Mouse (Mus musculus): ENCODE measurements around the gene Sypl. TPM values are rescaled to one million over a fixed set of nuclear protein-coding genes. Genes with fewer than 3 reads are reported as not detected.

The Sypl gene
- polyA plus RNA-seq, 1 experiment from 2014 or later: 105 TPM

DNA sequence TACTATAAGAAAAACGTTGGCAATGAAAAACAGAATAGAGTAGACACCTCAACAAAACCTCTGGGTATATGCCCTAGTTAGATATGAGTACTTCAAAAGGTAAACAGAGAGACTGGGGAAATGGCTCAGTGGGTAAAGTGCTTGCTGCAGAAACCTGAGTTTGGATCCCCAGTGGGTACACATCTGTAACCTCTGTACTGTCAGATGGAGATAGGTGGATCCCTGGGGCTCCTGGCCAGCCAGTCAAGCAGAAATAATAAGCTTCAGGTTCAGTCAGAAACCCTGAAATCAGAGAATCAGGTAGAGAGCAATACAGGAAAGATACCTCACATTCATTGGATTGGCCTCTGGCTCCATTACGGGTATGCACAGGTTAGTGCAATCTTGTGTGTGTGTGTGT is 3.5 kb downstream of the Sypl start:
- Histone ChIP-seq H3K27me3 (ENCODE audit: control insufficient read depth, insufficient read depth, low read length) (no peaks in the 10 kb centered on the region), H3K36me3 (ENCODE audit: control insufficient read depth, insufficient read depth, low read length) (no peaks in the 10 kb centered on the region), H3K9ac (ENCODE audit: low read length) (no peak overlapping the region), H3K9me3 (ENCODE audit: control insufficient read depth, low read length) (no peaks in the 10 kb centered on the region), H3K27ac (replicated peaks in 1 of 2; ENCODE audit: control insufficient read depth in 1 of 2, insufficient read depth in 1 of 2, low read depth in 2 of 2, low read length in 2 of 2) (no peak overlapping the region), H3K4me1 (ENCODE audit: control insufficient read depth in 2 of 2, insufficient read depth in 2 of 2, low read length in 2 of 2) (peaks cover 1 to 47% of the 10 kb centered on the region in 2 experiments; a peak in 3 of 4 replicates), H3K4me3 (ENCODE audit: control insufficient read depth in 1 of 2, insufficient read depth in 1 of 2, low read depth in 1 of 2, low read length in 2 of 2) (no peak overlapping the region), H3K4me2 (ENCODE audit: low read length) (no peak overlapping the region)
- ATAC-seq (ENCODE audit: insufficient number of reproducible peaks, insufficient read depth, low FRiP score, low read depth): no peak
- 66% methylated on average over 2 of the region's 2 CpGs for WGBS

DNA sequence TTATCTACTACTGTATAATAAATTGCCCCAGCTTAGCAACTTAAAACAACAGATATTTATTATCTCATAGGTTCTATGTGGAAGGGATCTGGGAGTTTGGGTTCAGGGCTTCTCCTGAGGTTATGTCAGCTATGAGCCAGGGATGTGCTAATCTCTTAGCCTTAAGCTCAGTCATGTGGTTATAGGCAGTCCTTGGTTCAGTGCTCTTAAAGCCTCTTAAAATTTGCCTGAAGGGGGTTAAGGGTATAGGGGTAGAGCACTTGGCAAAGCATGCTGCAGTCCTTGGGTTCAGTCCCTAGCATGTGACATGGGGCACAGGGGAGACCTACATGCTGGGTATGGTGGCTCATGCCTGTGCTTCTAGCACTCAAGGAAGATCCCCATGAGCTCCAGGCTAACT is 8.4 kb downstream of the Sypl start:
- Histone ChIP-seq H3K4me2 (ENCODE audit: low read length) (no peak overlapping the region), H3K36me3 (ENCODE audit: control insufficient read depth, insufficient read depth, low read length) (peaks cover 9% of the 10 kb centered on the region), H3K4me3 (ENCODE audit: control insufficient read depth in 1 of 2, insufficient read depth in 1 of 2, low read depth in 1 of 2, low read length in 2 of 2) (no peak overlapping the region), H3K9ac (ENCODE audit: low read length) (no peak overlapping the region), H3K4me1 (ENCODE audit: control insufficient read depth in 2 of 2, insufficient read depth in 2 of 2, low read length in 2 of 2) (peaks cover 3 to 30% of the 10 kb centered on the region in 2 experiments; a peak in 3 of 4 replicates), H3K27me3 (ENCODE audit: control insufficient read depth, insufficient read depth, low read length) (no peaks in the 10 kb centered on the region), H3K27ac (replicated peaks in 1 of 2; ENCODE audit: control insufficient read depth in 1 of 2, insufficient read depth in 1 of 2, low read depth in 2 of 2, low read length in 2 of 2) (no peak overlapping the region), H3K9me3 (ENCODE audit: control insufficient read depth, low read length) (no peaks in the 10 kb centered on the region)
- no peak for ATAC-seq (ENCODE audit: insufficient number of reproducible peaks, insufficient read depth, low FRiP score, low read depth)

DNA sequence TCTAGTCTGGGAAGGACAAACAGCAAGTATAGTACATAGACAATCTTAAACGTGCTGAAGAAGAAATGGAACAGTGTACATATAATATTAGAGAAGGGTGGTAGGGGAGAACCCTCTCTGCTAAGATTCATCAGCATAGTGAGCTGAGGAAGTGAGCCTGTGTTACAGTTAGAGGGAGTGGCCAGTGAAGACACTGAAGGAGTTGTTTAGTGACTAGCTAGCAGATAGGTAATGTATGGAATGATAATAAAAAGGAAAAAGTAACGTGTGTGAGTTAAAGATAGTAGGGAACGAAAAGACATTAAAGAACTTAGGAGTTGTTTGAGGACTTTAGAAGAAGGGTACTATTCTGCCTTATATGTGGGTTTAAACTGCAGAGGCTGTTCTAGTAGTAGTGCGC is 10.2 kb downstream of the Sypl start:
- H3K36me3 ChIP-seq (ENCODE audit: control insufficient read depth, insufficient read depth, low read length): peaks cover 20% of the 10 kb centered on the region
- 71% methylated on average over 4 of the region's 4 CpGs for WGBS
- no peaks in the 10 kb centered on the region for H3K27me3 ChIP-seq (ENCODE audit: control insufficient read depth, insufficient read depth, low read length)
- H3K27ac ChIP-seq (replicated peaks in 1 of 2; ENCODE audit: control insufficient read depth in 1 of 2, insufficient read depth in 1 of 2, low read depth in 2 of 2, low read length in 2 of 2): no peak overlapping the region
- H3K4me3 ChIP-seq (ENCODE audit: control insufficient read depth in 1 of 2, insufficient read depth in 1 of 2, low read depth in 1 of 2, low read length in 2 of 2): no peak overlapping the region
- no peak overlapping the region for H3K9ac ChIP-seq (ENCODE audit: low read length)
- H3K4me1 ChIP-seq (ENCODE audit: control insufficient read depth in 2 of 2, insufficient read depth in 2 of 2, low read length in 2 of 2): peaks cover 3 to 25% of the 10 kb centered on the region in 2 experiments; a peak in 3 of 4 replicates
- ATAC-seq (ENCODE audit: insufficient number of reproducible peaks, insufficient read depth, low FRiP score, low read depth): no peak
- H3K4me2 ChIP-seq (ENCODE audit: low read length): no peak overlapping the region
- H3K9me3 ChIP-seq (ENCODE audit: control insufficient read depth, low read length): no peaks in the 10 kb centered on the region

DNA sequence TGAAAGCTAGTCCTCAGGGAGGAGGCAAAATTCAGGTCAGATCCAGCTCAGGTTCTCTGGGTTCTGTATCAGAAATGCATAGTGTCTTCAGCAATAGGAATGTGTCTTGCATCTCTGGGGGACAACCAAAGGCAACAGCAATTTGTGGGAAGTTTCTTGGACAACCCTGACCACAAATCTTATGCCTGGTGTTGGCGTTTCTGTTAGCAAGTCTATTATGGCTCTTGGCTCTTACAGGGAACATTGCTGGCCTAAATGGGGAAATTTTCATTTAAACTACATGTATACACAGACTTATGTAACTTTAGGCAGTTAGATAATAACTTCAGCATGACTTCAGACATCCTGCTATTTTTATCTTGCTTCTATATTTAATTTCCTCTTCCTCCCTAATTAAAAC is 18.6 kb downstream of the Sypl start:
- peaks cover 63% of the 10 kb centered on the region for H3K36me3 ChIP-seq (ENCODE audit: control insufficient read depth, insufficient read depth, low read length)

DNA sequence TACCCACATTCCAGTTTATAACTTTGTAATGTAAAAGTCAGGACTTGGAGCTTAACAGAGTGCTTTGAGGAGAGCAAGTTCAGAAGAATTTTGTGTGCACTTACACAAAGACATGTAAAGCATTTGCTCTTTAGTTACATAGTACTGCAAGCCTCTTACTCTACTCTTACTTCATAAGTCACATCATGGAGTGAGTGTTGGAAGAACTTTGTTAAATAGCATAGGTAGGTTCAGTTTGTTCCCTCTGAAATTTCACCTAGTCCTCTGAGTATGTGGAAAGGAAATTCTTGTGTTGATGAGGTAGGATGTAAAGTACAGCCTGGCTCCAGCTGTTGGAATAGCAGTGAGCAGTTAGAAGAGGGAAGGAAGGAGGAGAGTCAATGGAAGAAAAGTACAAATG is 21.2 kb downstream of the Sypl start:
- H3K27ac ChIP-seq (replicated peaks in 1 of 2; ENCODE audit: control insufficient read depth in 1 of 2, insufficient read depth in 1 of 2, low read depth in 2 of 2, low read length in 2 of 2): no peak overlapping the region
- H3K27me3 ChIP-seq (ENCODE audit: control insufficient read depth, insufficient read depth, low read length): no peaks in the 10 kb centered on the region
- 0 out of 4 replicates have a peak, but pooled peaks cover 0 to 4% of the 10 kb centered on the region in 2 experiments for H3K4me1 ChIP-seq (ENCODE audit: control insufficient read depth in 2 of 2, insufficient read depth in 2 of 2, low read length in 2 of 2)
- no peak overlapping the region for H3K4me3 ChIP-seq (ENCODE audit: control insufficient read depth in 1 of 2, insufficient read depth in 1 of 2, low read depth in 1 of 2, low read length in 2 of 2)
- ATAC-seq (ENCODE audit: insufficient number of reproducible peaks, insufficient read depth, low FRiP score, low read depth): no peak
- H3K36me3 ChIP-seq (ENCODE audit: control insufficient read depth, insufficient read depth, low read length): peaks cover 50% of the 10 kb centered on the region
- H3K4me2 ChIP-seq (ENCODE audit: low read length): no peak overlapping the region
- H3K9ac ChIP-seq (ENCODE audit: low read length): no peak overlapping the region
- no peaks in the 10 kb centered on the region for H3K9me3 ChIP-seq (ENCODE audit: control insufficient read depth, low read length)

More for the DNA sequence above, 18.6 kb downstream of the Sypl start:
- no peaks in the 10 kb centered on the region for H3K9me3 ChIP-seq (ENCODE audit: control insufficient read depth, low read length)
- ATAC-seq (ENCODE audit: insufficient number of reproducible peaks, insufficient read depth, low FRiP score, low read depth): no peak
- 0 out of 4 replicates have a peak, but pooled peaks cover 0 to 4% of the 10 kb centered on the region in 2 experiments for H3K4me1 ChIP-seq (ENCODE audit: control insufficient read depth in 2 of 2, insufficient read depth in 2 of 2, low read length in 2 of 2)
- no peaks in the 10 kb centered on the region for H3K27me3 ChIP-seq (ENCODE audit: control insufficient read depth, insufficient read depth, low read length)
- 96% methylated on average over 1 of the region's 1 CpGs for WGBS
- H3K4me3 ChIP-seq (ENCODE audit: control insufficient read depth in 1 of 2, insufficient read depth in 1 of 2, low read depth in 1 of 2, low read length in 2 of 2): no peak overlapping the region
- H3K27ac ChIP-seq (replicated peaks in 1 of 2; ENCODE audit: control insufficient read depth in 1 of 2, insufficient read depth in 1 of 2, low read depth in 2 of 2, low read length in 2 of 2): no peak overlapping the region
- no peak overlapping the region for H3K9ac ChIP-seq (ENCODE audit: low read length)
- H3K4me2 ChIP-seq (ENCODE audit: low read length): no peak overlapping the region

DNA sequence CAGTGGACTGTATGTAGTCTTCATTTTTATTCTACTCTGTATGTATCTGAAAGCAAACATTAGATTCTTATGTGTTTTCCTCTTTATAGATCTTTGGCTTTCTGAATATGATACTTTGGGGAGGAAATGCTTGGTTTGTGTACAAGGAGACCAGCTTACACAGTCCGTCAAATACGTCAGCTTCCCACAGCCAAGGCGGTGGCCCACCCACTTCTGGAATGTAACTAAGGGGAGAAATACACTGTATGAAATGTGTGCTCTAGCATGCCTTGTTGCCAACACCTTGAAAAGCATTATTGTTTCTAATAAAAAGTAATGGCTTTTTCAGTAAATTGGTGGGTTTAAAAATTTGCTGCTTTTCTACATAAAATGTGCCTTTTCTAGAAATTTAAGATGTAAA is 21.8 kb downstream of the Sypl start:
- no peak overlapping the region for H3K9ac ChIP-seq (ENCODE audit: low read length)
- no peak overlapping the region for H3K4me3 ChIP-seq (ENCODE audit: control insufficient read depth in 1 of 2, insufficient read depth in 1 of 2, low read depth in 1 of 2, low read length in 2 of 2)
- H3K36me3 ChIP-seq (ENCODE audit: control insufficient read depth, insufficient read depth, low read length): peaks cover 45% of the 10 kb centered on the region
- H3K4me2 ChIP-seq (ENCODE audit: low read length): no peak overlapping the region
- WGBS: 80% methylated on average over 3 of the region's 3 CpGs
- no peak overlapping the region for H3K27ac ChIP-seq (replicated peaks in 1 of 2; ENCODE audit: control insufficient read depth in 1 of 2, insufficient read depth in 1 of 2, low read depth in 2 of 2, low read length in 2 of 2)
- no peaks in the 10 kb centered on the region for H3K9me3 ChIP-seq (ENCODE audit: control insufficient read depth, low read length)
- H3K27me3 ChIP-seq (ENCODE audit: control insufficient read depth, insufficient read depth, low read length): no peaks in the 10 kb centered on the region
- no peak for ATAC-seq (ENCODE audit: insufficient number of reproducible peaks, insufficient read depth, low FRiP score, low read depth)
- 0 out of 4 replicates have a peak, but pooled peaks cover 0 to 4% of the 10 kb centered on the region in 2 experiments for H3K4me1 ChIP-seq (ENCODE audit: control insufficient read depth in 2 of 2, insufficient read depth in 2 of 2, low read length in 2 of 2)

DNA sequence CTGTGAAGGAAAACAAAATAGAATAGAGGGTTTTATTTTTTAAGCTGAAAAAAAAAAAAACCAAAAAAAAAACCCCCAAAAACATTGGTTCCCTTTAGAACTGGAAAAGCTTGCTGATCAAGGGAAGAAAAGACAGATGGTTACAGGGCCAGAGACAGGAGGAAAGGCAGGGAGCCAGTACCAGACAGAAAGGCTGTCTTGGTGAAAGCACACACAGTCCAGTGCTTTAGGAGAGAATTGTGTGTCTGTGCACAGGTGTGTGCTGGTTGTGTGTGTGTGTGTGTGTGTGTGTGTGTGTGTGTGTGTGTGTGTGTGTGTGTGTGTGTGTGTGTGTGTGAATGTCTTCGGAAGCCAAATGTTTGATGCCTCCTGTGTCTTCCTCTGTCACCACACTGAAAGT is 28.9 kb downstream of the Sypl start:
- no peak for ATAC-seq (ENCODE audit: insufficient number of reproducible peaks, insufficient read depth, low FRiP score, low read depth)
- no peaks in the 10 kb centered on the region for H3K9me3 ChIP-seq (ENCODE audit: control insufficient read depth, low read length)
- WGBS: no CpG with 5 or more reads among the region's 1 CpGs

DNA sequence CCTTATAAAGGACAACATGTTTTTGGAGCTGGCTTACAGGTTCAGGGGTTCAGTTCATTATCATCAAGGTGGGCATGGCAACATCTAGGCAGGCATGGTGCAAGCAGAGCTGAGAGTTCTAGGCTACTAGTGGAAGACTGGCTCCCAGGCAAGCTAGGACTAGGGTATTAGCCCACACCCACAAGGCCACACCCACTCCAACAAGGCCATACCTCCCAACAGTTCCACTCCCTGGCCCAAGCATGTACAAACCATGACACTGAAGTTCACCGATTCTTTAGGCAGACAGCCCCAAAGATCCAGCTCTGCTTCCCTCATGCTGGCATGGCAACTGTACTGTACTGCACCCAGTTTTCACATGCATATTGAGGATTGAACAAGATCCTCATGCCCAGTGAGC is 29.4 kb downstream of the Sypl start:
- Histone ChIP-seq H3K9ac (ENCODE audit: low read length) (no peak overlapping the region), H3K4me1 (ENCODE audit: control insufficient read depth in 2 of 2, insufficient read depth in 2 of 2, low read length in 2 of 2) (no peaks in the 10 kb centered on the region), H3K4me2 (ENCODE audit: low read length) (no peak overlapping the region), H3K9me3 (ENCODE audit: control insufficient read depth, low read length) (no peaks in the 10 kb centered on the region), H3K27ac (replicated peaks in 1 of 2; ENCODE audit: control insufficient read depth in 1 of 2, insufficient read depth in 1 of 2, low read depth in 2 of 2, low read length in 2 of 2) (no peak overlapping the region), H3K27me3 (ENCODE audit: control insufficient read depth, insufficient read depth, low read length) (no peaks in the 10 kb centered on the region), H3K36me3 (ENCODE audit: control insufficient read depth, insufficient read depth, low read length) (peaks cover 3% of the 10 kb centered on the region; the same call in 1 of the 2 replicates), H3K4me3 (ENCODE audit: control insufficient read depth in 1 of 2, insufficient read depth in 1 of 2, low read depth in 1 of 2, low read length in 2 of 2) (no peak overlapping the region)
- no peak for ATAC-seq (ENCODE audit: insufficient number of reproducible peaks, insufficient read depth, low FRiP score, low read depth)
- 100% methylated on average over 1 of the region's 1 CpGs for WGBS

More for the DNA sequence above, 28.9 kb downstream of the Sypl start:
- Histone ChIP-seq H3K27ac (replicated peaks in 1 of 2; ENCODE audit: control insufficient read depth in 1 of 2, insufficient read depth in 1 of 2, low read depth in 2 of 2, low read length in 2 of 2) (no peak overlapping the region), H3K4me2 (ENCODE audit: low read length) (no peak overlapping the region), H3K9ac (ENCODE audit: low read length) (no peak overlapping the region), H3K27me3 (ENCODE audit: control insufficient read depth, insufficient read depth, low read length) (no peaks in the 10 kb centered on the region), H3K36me3 (ENCODE audit: control insufficient read depth, insufficient read depth, low read length) (peaks cover 3% of the 10 kb centered on the region; the same call in 1 of the 2 replicates), H3K4me3 (ENCODE audit: control insufficient read depth in 1 of 2, insufficient read depth in 1 of 2, low read depth in 1 of 2, low read length in 2 of 2) (no peak overlapping the region), H3K4me1 (ENCODE audit: control insufficient read depth in 2 of 2, insufficient read depth in 2 of 2, low read length in 2 of 2) (no peaks in the 10 kb centered on the region)
